Mouse (Mus musculus): ENCODE measurements around the gene Catsperb.
"Not testable (repeated sequence)": the region's sequence is repeated elsewhere in the genome, so short reads cannot be mapped to it uniquely, and the experiment has no call there.

The Catsperb gene

DNA sequence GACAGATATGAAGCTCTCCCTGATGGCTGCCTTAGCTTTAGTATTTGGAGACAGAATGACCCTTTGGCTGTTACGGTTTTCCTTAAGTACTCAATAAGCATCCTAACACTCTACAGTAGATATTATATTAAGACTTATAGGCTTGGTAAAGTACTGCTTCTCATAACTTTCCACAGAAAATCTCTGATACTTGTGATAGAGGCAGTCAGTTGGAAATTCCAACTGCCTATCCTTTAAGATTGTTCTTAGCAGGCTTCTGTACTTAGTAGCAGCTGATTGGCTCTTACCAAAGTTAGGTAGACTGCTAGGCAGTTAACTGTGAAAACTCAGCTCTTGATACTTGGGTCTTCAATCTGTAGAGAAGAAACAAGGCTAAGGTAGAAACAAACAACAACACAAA, at the start of gene Catsperb:
Catsperb (plus strand) TSS at position 301 of the 400 bp plus-strand sequence.
- not testable (repeated sequence) for DNase-seq (ENCODE audit: low read depth in 1 of 2, low spot score in 2 of 2)

DNA sequence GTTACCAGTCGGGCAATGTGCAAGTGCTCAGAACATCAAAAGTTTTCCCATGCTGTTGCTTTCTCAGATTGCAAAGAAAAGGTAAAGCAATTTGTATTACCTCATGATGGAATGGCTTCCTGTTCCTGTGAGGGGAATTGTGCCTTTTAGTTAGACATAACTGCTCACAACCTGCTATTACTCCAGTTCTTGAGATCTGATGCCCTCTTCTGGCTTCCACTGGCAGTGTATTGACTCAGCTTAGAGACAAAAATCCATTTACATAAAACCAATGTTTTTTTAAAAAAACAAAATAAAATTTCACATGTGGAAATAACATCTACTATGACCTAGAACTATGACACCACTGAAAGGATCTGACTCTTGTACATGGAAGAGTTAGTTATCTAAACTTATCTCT, 43.0 kb upstream of the Catsperb start:
- DNase-seq (ENCODE audit: low read depth in 1 of 2, low spot score in 2 of 2): not testable (repeated sequence)

DNA sequence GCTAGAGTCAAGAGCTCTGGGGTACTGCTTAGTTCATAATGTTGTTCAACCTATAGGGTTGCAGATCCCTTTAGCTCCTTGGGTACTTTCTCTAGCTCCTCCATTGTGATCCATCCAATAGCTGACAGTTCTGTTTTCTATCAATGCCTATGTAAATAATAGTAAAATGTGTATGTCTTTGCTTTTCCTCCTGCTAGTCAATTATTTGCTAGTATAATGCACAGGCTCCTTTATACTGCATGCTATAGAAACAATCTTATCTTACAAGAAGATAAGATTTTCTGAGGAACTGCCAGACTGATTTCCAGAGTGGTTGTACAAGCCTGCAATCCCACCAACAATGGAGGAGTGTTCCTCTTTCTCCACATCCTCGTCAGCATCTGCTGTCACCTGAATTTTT, 23.0 kb upstream of the Catsperb start:
- not testable (repeated sequence) for DNase-seq (ENCODE audit: low read depth in 1 of 2, low spot score in 2 of 2)

DNA sequence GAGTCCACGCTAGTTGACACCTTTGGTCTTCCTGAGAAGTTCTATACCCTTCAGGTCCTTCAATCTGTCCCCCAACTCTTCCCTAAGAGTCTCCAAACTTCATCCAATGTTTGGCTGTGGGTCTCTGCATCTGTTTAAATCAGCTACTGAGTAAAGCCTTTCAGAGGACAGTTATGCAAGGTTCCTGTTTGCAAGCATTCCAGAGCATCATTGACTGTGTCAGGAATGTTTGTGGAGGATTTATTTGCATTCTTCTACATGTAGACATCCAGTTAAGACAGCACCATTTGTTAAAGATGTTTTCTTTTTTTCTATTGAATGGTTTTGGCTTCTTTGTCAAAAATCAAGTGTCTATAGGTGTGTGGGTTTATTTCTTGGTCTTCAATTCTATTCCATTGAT, 21.7 kb downstream of the Catsperb start:
- DNase-seq (ENCODE audit: low read depth in 1 of 2, low spot score in 2 of 2): no peak

DNA sequence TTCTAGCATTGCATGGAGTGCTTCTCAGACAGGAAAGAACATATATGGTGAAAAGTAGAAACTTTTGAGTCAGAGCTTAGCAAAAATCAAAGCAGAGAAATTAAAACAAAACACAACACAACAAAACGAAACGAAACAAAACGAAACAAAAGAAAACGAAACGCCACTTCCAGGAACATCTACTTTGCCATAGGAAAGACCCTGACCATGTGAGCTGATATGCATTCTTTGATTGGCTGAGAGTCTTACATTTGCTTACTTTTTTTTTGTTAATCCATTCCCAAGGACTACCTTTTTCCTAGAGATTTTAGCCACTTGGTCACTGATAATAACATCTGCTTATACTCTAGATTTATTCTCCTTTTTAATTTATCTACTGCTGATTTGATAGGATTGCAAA, 57.6 kb downstream of the Catsperb start:
- no peak for DNase-seq (ENCODE audit: low read depth in 1 of 2, low spot score in 2 of 2)

DNA sequence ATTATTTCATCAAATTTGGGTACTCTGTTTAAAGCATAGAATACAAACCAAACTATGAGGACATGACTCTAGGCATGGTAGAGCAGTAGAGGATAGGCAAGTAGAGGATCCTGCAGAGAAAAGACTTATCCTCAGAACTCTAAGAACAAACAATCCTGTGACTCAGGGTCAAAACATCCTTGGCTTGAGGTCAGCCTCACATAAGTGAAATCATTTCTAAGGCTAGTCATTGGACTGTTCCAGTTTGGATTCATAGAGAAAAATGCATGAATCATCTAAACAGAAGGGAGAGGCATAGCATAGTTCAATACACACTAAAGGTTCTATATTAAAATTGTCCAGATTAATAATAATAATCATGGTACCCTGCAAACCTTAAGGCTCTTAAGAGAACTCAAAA, 79.1 kb downstream of the Catsperb start:
- no peak for DNase-seq (ENCODE audit: low read depth in 1 of 2, low spot score in 2 of 2)

DNA sequence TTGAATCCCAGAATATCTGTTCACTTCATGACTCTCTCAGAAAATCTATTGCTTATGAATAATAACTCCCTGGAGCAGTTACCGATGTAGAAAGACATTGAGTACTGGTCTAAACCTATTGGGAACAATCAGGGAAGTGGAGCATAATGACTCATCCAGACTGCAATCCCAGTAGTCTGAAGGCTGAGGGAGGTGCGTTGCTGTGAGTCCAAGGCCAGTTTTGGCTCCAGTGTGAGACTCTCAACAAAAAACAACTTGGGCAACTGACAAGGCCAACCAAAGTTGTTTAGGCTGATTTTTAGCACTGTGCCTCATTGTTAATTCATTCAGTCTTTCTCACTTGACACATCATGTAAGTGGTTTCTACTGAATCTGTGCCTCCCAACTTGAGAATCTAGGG, 106.9 kb downstream of the Catsperb start:
- not testable (repeated sequence) for DNase-seq (ENCODE audit: low read depth in 1 of 2, low spot score in 2 of 2)

DNA sequence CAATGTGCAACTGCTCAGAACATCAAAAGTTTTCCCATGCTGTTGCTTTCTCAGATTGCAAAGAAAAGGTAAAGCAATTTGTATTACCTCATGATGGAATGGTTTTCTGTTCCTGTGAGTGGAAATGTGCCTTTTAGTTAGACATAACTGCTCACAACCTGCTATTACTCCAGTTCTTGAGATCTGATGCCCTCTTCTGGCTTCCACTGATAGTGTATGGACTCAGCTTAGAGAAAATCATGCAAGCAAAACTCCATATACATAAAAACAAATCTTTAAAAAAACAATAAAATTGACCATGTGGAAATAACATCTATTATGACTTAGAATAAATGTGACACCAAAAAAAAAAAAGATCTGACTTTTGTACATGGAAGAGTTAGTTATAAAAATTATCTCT, 202.2 kb downstream of the Catsperb start:
- not testable (repeated sequence) for DNase-seq (ENCODE audit: low read depth in 1 of 2, low spot score in 2 of 2)

DNA sequence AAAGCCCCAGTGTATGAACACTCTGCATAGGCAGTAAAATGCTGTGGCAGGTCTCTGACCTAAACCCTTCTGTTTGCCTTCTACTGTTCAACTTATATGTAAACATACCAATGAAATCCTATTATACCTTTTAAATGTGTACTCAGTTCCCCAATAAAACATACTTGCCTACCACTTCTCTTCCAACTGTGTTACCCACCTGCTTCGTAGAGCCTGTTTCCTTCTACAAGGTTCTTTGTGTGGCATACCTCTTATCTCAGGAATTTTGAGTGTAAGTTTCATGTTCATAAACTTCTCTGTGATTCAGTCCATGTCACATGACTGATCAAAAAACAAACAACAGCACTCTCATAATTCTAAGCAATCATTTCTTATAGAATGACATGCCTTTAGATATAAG, 228.7 kb downstream of the Catsperb start:
- no peak for DNase-seq (ENCODE audit: low read depth in 1 of 2, low spot score in 2 of 2)

DNA sequence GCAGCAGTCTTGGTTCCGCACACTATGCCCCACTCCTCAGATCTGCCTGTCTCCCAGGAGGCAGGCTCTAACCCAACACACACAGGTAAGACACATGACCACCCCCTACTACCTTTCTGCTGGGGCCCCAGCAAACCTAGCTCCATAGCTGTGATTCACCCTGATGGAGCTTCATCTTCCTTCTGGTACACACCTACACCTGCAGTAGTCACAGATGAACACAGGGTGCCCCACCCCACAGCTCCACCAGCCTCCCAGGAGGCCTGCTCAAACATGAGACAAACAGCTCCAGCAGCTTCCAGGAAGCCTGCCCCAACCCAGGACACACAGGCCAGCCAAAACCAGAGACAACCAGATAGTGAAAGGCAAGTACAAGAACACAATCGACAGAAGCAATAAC, 263.0 kb downstream of the Catsperb start:
- no peak for DNase-seq (ENCODE audit: low read depth in 1 of 2, low spot score in 2 of 2)
